In the genomic region with DNA sequence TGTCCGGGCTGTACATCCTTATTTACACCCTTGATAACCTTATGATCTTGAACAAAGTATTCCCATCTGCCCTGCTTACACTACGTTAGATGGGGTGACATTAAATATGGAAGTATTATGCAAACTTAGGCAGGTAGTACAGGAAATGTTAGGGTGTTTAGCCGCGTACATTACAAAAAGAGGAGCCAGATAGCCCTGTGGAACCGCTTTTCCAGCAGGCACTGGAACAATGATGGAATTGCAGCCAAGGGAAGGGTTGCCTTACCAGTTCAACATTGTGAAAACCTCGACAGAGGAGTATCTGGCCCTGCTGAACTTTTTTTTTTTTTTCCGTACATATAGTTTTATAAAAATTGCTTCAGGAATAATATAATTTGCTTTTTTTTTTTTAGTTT, we compare ENCODE assay signal across 8 mouse cellular contexts. TPM values are rescaled to one million over a fixed set of nuclear protein-coding genes. Genes with fewer than 3 reads are reported as not detected.
A peak's percentile ranks its signal among the peaks of the same experiment; 100 is the strongest.
DNase-seq lines count a peak whose midpoint lies in the region; ATAC-seq lines count a peak whose summit lies in the region.

No protein-coding gene starts in this region.

- peak overlapping the region; percentile 85 for H3K9ac ChIP-seq in heart, embryonic 13.5 days
- H3K9ac ChIP-seq in hindbrain, embryonic 11.5 days (ENCODE audit: low read depth, low read length) = peak overlapping the region; percentile 83

- H3K4me2 ChIP-seq in heart, embryonic 13.5 days = peak overlapping the region; percentile 93
- H3K4me2 ChIP-seq in hindbrain, embryonic 11.5 days (replicated peaks; ENCODE audit: low read depth, low read length) = peak overlapping the region; percentile 68

- 16% methylated on average over 7 of the region's 7 CpGs for WGBS in heart, embryonic 13.5 days
- 23% methylated on average over 7 of the region's 7 CpGs for WGBS in hindbrain, embryonic 11.5 days
- WGBS in midbrain, embryonic 10.5 days = 23% methylated on average over 7 of the region's 7 CpGs

- peaks cover 12% of the 10 kb centered on the region for H3K4me1 ChIP-seq in heart, embryonic 13.5 days
- H3K4me1 ChIP-seq in hindbrain, embryonic 11.5 days (replicated peaks; ENCODE audit: control insufficient read depth, insufficient read depth, low read length) = peaks cover 3% of the 10 kb centered on the region
- peaks cover 19% of the 10 kb centered on the region for H3K4me1 ChIP-seq in midbrain, embryonic 10.5 days

- peak overlapping the region; percentile 77 for H3K4me3 ChIP-seq in heart, embryonic 13.5 days
- H3K4me3 ChIP-seq in hindbrain, embryonic 11.5 days (ENCODE audit: low read depth, low read length) = peak overlapping the region; percentile 86
- H3K4me3 ChIP-seq in midbrain, embryonic 10.5 days = peak overlapping the region; percentile 95

- intact Hi-C loops in heart, postnatal 25 days (cut with DNase I) = loop anchor here (2.0 to 5.0 kb wide), 2 partner anchors 37 to 227 kb away; partner anchors contain the start of genes Dbil5, Gemin4 and Timm22

- no peak for ATAC-seq in heart, embryonic 13.5 days (ENCODE audit: extremely low read depth, insufficient number of reproducible peaks, low FRiP score, low TSS enrichment)
- ATAC-seq in hindbrain, embryonic 11.5 days (ENCODE audit: low FRiP score) = no peak

- peaks cover 10% of the 10 kb centered on the region for H3K36me3 ChIP-seq in heart, embryonic 13.5 days
- no peaks in the 10 kb centered on the region for H3K36me3 ChIP-seq in hindbrain, embryonic 11.5 days (ENCODE audit: control insufficient read depth, insufficient read depth, low read length)
- H3K36me3 ChIP-seq in midbrain, embryonic 10.5 days = no peaks in the 10 kb centered on the region

- H3K27ac ChIP-seq in heart, embryonic 13.5 days (replicated peaks) = 0 out of 2 replicates have a peak overlapping the region, but pooled peaks have one; percentile 55
- no peak overlapping the region for H3K27ac ChIP-seq in hindbrain, embryonic 11.5 days (ENCODE audit: low read depth, low read length)
- H3K27ac ChIP-seq in midbrain, embryonic 10.5 days (replicated peaks) = peak overlapping the region; percentile 85; the same call in 1 of the 2 replicates

- no peaks in the 10 kb centered on the region for H3K27me3 ChIP-seq in heart, embryonic 13.5 days (replicated peaks)
- no peaks in the 10 kb centered on the region for H3K27me3 ChIP-seq in hindbrain, embryonic 11.5 days (ENCODE audit: control insufficient read depth, insufficient read depth, low read length)
- no peaks in the 10 kb centered on the region for H3K27me3 ChIP-seq in midbrain, embryonic 10.5 days (ENCODE audit: low read depth, poor library complexity, severe bottlenecking)

- DNase-seq in heart, postnatal 25 days (ENCODE audit: low spot score) = no peak
- DNase-seq in MN1 (ENCODE audit: low spot score) = peak; percentile 15
- DNase-seq in hindbrain, embryonic 11.5 days (ENCODE audit: low spot score) = no peak
- DNase-seq in midbrain, embryonic 10.5 days (ENCODE audit: low spot score) = no peak
- DNase-seq in layer of hippocampus, postnatal 14 days (ENCODE audit: low spot score in 2 of 2) = no peak
- DNase-seq in urinary bladder, postnatal 4 days (ENCODE audit: low spot score in 2 of 2) = no peak
- DNase-seq in B cell, adult 2 months = no peak

- no peaks in the 10 kb centered on the region for H3K9me3 ChIP-seq in heart, embryonic 13.5 days
- H3K9me3 ChIP-seq in hindbrain, embryonic 11.5 days (ENCODE audit: control insufficient read depth, low read length) = no peaks in the 10 kb centered on the region
- H3K9me3 ChIP-seq in midbrain, embryonic 10.5 days (replicated peaks) = no peaks in the 10 kb centered on the region

RNA-seq across cellular contexts. Expression of gene Fam57a, which starts 0.7 kb away (rescaled TPM):
- 22.8 and 26.9 TPM in 2 replicates for polyA plus RNA-seq in heart, embryonic 13.5 days (2015; fragmentation: Nextera tagmentation; extraction: Ambion mirVana)
- 1 to 10 TPM; 4.1 TPM for total RNA-seq in heart, postnatal 25 days (2021)
- polyA plus RNA-seq in hindbrain, embryonic 11.5 days (2014; fragmentation: Nextera tagmentation; extraction: Ambion mirVana) = 31.9 and 33.2 TPM in 2 replicates
- polyA plus RNA-seq in midbrain, embryonic 10.5 days (2016; fragmentation: Nextera tagmentation; extraction: Ambion mirVana) = 32.2 and 32.4 TPM in 2 replicates
- 10 to 100 TPM; 18.6 to 21.4 TPM for total RNA-seq in layer of hippocampus, postnatal 14 days (2021)

RNA-seq across cellular contexts. Expression of gene Vps53, which starts 0.7 kb away (rescaled TPM):
- 28.4 and 31.8 TPM in 2 replicates for polyA plus RNA-seq in heart, embryonic 13.5 days (2015; fragmentation: Nextera tagmentation; extraction: Ambion mirVana)
- 10 to 100 TPM; 26.1 to 30.3 TPM for total RNA-seq in heart, postnatal 25 days (2021)
- polyA plus RNA-seq in hindbrain, embryonic 11.5 days (2014; fragmentation: Nextera tagmentation; extraction: Ambion mirVana) = 49.8 and 51.8 TPM in 2 replicates
- polyA plus RNA-seq in midbrain, embryonic 10.5 days (2016; fragmentation: Nextera tagmentation; extraction: Ambion mirVana) = 36.5 and 41.4 TPM in 2 replicates
- 10 to 100 TPM; 79.6 to 84.0 TPM for total RNA-seq in layer of hippocampus, postnatal 14 days (2021)

RNA-seq across cellular contexts. Expression of gene Dbil5, which starts 37.3 kb away (rescaled TPM):
- polyA plus RNA-seq in heart, embryonic 13.5 days (2015; fragmentation: Nextera tagmentation; extraction: Ambion mirVana) = 0.91 and 1.5 TPM in 2 replicates
- total RNA-seq in heart, postnatal 25 days (2021) = not detected
- 0.66 TPM in 1 of 2 replicates, not detected in the other for polyA plus RNA-seq in hindbrain, embryonic 11.5 days (2014; fragmentation: Nextera tagmentation; extraction: Ambion mirVana)
- 0.88 TPM in 1 of 2 replicates, not detected in the other for polyA plus RNA-seq in midbrain, embryonic 10.5 days (2016; fragmentation: Nextera tagmentation; extraction: Ambion mirVana)
- 1 to 10 TPM in 1 of 2 experiments, under 1 TPM in 1; 0.62 to 1.7 TPM for total RNA-seq in layer of hippocampus, postnatal 14 days (2021)

RNA-seq across cellular contexts. Expression of gene Gemin4, which starts 37.3 kb away (rescaled TPM):
- 20.0 and 23.9 TPM in 2 replicates for polyA plus RNA-seq in heart, embryonic 13.5 days (2015; fragmentation: Nextera tagmentation; extraction: Ambion mirVana)
- 1 to 10 TPM; 1.4 to 3.2 TPM for total RNA-seq in heart, postnatal 25 days (2021)
- 31.4 and 36.8 TPM in 2 replicates for polyA plus RNA-seq in hindbrain, embryonic 11.5 days (2014; fragmentation: Nextera tagmentation; extraction: Ambion mirVana)
- polyA plus RNA-seq in midbrain, embryonic 10.5 days (2016; fragmentation: Nextera tagmentation; extraction: Ambion mirVana) = 45.4 and 51.3 TPM in 2 replicates
- total RNA-seq in layer of hippocampus, postnatal 14 days (2021) = 1 to 10 TPM; 6.5 to 7.2 TPM
